Mouse (Mus musculus) ovary, adult 10 weeks (tissue): ENCODE measurements around the gene Swt1. TPM values are rescaled to one million over a fixed set of nuclear protein-coding genes. Genes with fewer than 3 reads are reported as not detected.

Experiments
- polyA plus RNA-seq: library from polyadenylated mRNA; stranded (reverse); fragments of 350-450 nt; fragmentation: Illumina TruSeq; extraction: RNeasy Lipid Tissue Mini Kit (QIAGEN cat#74804); gene quantifications from one replicate; pipeline ENCODE4 v1.2.3, GENCODE M21; 2014

Gene Swt1
- polyA plus RNA-seq: 66.4 TPM

GRCm38 (mm10) chr1:151428263-151429221 lies at the start of gene Swt1, which contains the start of gene Trmt1l:
Swt1 (minus strand) TSS chr1:151428455.
Trmt1l (plus strand) TSS chr1:151428542.

GRCm38 (mm10) chr1:151344283-151345108 lies 83.8 kb downstream of the Swt1 start, which contains the start of gene Ivns1abp:
Ivns1abp (plus strand) TSS chr1:151344477.

Other genes with a start within 250 kb of the Swt1 start
- not detected for gene Gm47985, start 245.9 kb downstream of the Swt1 start, polyA plus RNA-seq
- not detected for gene Gm8947, start 236.1 kb downstream of the Swt1 start, polyA plus RNA-seq
- not detected for gene Gm47995, start 230.0 kb downstream of the Swt1 start, polyA plus RNA-seq
- not detected for gene 3110040M04Rik, start 224.3 kb downstream of the Swt1 start, polyA plus RNA-seq
- not detected for gene Gm47996, start 218.3 kb downstream of the Swt1 start, polyA plus RNA-seq
- 1,350 TPM for gene Ivns1abp, start 84.0 kb downstream of the Swt1 start, polyA plus RNA-seq
- gene Trmt1l, start 87 bp upstream of the Swt1 start, polyA plus RNA-seq: 42.6 TPM
- 308 TPM for gene Rnf2, start 72.5 kb upstream of the Swt1 start, polyA plus RNA-seq
- 69.0 TPM for gene Fam129a, start 142.7 kb upstream of the Swt1 start, polyA plus RNA-seq